Mouse (Mus musculus) kidney, adult 2 months (tissue): ENCODE data around the gene Prl2c5.
"Not testable (repeated sequence)": the region's sequence is repeated elsewhere in the genome, so short reads cannot be mapped to it uniquely, and the experiment has no call there.

Experiments
- CTCF ChIP-seq: fragments of 200-500 bp; conservative IDR thresholded peaks from 2 replicates; pipeline ENCODE4 v1.5.1; 2011; ENCODE audit warnings: low read depth, mild to moderate bottlenecking, control low read depth, low read length, moderate library complexity, mixed read lengths; ENCODE audit not compliant: insufficient read depth, insufficient read length
- POLR2A ChIP-seq: fragments of 200-500 bp; IDR thresholded peaks from one replicate; pipeline ENCODE4 v1.6.1; 2011; ENCODE audit warnings: low read depth, low read length, control low read depth

- not testable (repeated sequence) for TF ChIP-seq CTCF, POLR2A
Measured at GRCm38 (mm10) chr13:13173616-13174136, 8.8 kb upstream of the Prl2c5 start.
